Mouse (Mus musculus) lung, adult 2 months (tissue): Measurements from ENCODE around the gene Serpinb6b.

Experiments
- CTCF ChIP-seq: fragments of 200-500 bp; IDR thresholded peaks from 2 replicates; pipeline ENCODE4 v1.5.1; 2011; ENCODE audit warnings: mild to moderate bottlenecking, low read length, control low read depth; ENCODE audit not compliant: insufficient read depth
- POLR2A ChIP-seq: fragments of 200-500 bp; IDR thresholded peaks from 2 replicates; pipeline ENCODE4 v1.6.1; 2011; ENCODE audit warnings: low read depth, mild to moderate bottlenecking, control low read depth, low read length, borderline replicate concordance; ENCODE audit errors: extremely low read depth

- peak; percentile 75; the same call in 1 of the 2 replicates for TF ChIP-seq POLR2A
- peak; percentile 61 for TF ChIP-seq CTCF
Measured at GRCm38 (mm10) chr13:33004414-33005105, 39.6 kb downstream of the Serpinb6b start.
